Mouse (Mus musculus) heart, embryonic 10.5 days (tissue): ENCODE data around the gene Cacnb3. TPM values are rescaled to one million over a fixed set of nuclear protein-coding genes. Genes with fewer than 3 reads are reported as not detected.
"Not testable (repeated sequence)": the region's sequence is repeated elsewhere in the genome, so short reads cannot be mapped to it uniquely, and the experiment has no call there.

Experiments used
- DNase-seq: peaks from one replicate; pipeline ENCODE4 v3.0.0-alpha.2; 2017; ENCODE audit warnings: low spot score
- H3K27ac ChIP-seq: fragments of 300-500 bp; sonication (generic); 2 replicates; pipeline ENCODE4 v1.5.1; 2016; ENCODE audit warnings: mild to moderate bottlenecking
- H3K27me3 ChIP-seq: fragments of 300-500 bp; sonication (generic); 2 replicates; pipeline ENCODE4 v1.6.1; 2016; ENCODE audit warnings: mild to moderate bottlenecking; ENCODE audit not compliant: poor library complexity, insufficient read depth, severe bottlenecking
- H3K36me3 ChIP-seq: fragments of 300-500 bp; sonication (generic); 2 replicates; pipeline ENCODE4 v1.6.1; 2016; ENCODE audit warnings: mild to moderate bottlenecking, moderate library complexity
- H3K4me1 ChIP-seq: fragments of 300-500 bp; sonication (generic); 2 replicates; pipeline ENCODE4 v1.6.1; 2016; ENCODE audit warnings: mild to moderate bottlenecking
- H3K4me3 ChIP-seq: fragments of 300-500 bp; sonication (generic); 2 replicates; pipeline ENCODE4 v1.5.1; 2016; ENCODE audit warnings: mild to moderate bottlenecking, moderate library complexity
- H3K9me3 ChIP-seq: fragments of 300-500 bp; sonication (generic); 2 replicates; pipeline ENCODE4 v1.6.1; 2016; ENCODE audit warnings: mild to moderate bottlenecking, moderate library complexity
- WGBS: fragments of 180-500 bp; shearing (Covaris S2); methylation state at CpG from one replicate; pipeline ENCODE4 v1.1.7; 2016; 5-methylcytosine and 5-hydroxymethylcytosine counted together
- polyA plus RNA-seq: library from polyadenylated mRNA; unstranded; fragments of >200 nt; fragmentation: Nextera tagmentation; extraction: Ambion mirVana; gene quantifications from 2 replicates; pipeline ENCODE4 v1.2.1, GENCODE M21; 2016

Gene Cacnb3
- polyA plus RNA-seq: 9.9 and 23.3 TPM in 2 replicates

GRCm38 (mm10) chr15:98630540-98630939 is at the start of gene Cacnb3:
Gene Cacnb3 (plus strand): TSS chr15:98630840.
- H3K27me3 ChIP-seq: peaks cover 75% of the 10 kb centered on the region
- WGBS: 27% methylated on average over 4 of the region's 4 CpGs
- peak within 1 kb of the TSS; percentile 60 for H3K4me3 ChIP-seq
- H3K4me1 ChIP-seq: peaks cover 72% of the 10 kb centered on the region
- H3K27ac ChIP-seq: peak within 1 kb of the TSS; percentile 80
- DNase-seq: no peak
- H3K36me3 ChIP-seq: no peaks in the 10 kb centered on the region
- no peaks in the 10 kb centered on the region for H3K9me3 ChIP-seq

GRCm38 (mm10) chr15:98582410-98582809 is 48.2 kb upstream of the Cacnb3 start:
- WGBS: 77% methylated on average over 8 of the region's 8 CpGs
- peaks cover 30% of the 10 kb centered on the region for H3K4me1 ChIP-seq
- no peak overlapping the region for H3K4me3 ChIP-seq
- no peaks in the 10 kb centered on the region for H3K36me3 ChIP-seq
- H3K27ac ChIP-seq: no peak overlapping the region
- H3K9me3 ChIP-seq: no peaks in the 10 kb centered on the region
- H3K27me3 ChIP-seq: no peaks in the 10 kb centered on the region
- DNase-seq: no peak

- Histone ChIP-seq H3K27me3 (no peaks in the 10 kb centered on the region), H3K9me3 (no peaks in the 10 kb centered on the region), H3K4me1 (peaks cover 30% of the 10 kb centered on the region), H3K27ac (no peak overlapping the region), H3K4me3 (no peak overlapping the region), H3K36me3 (no peaks in the 10 kb centered on the region)
- WGBS: 69% methylated on average over 8 of the region's 8 CpGs
- no peak for DNase-seq
These were observed 47.6 kb upstream of the Cacnb3 start for GRCm38 (mm10) chr15:98582996-98583395.

- peak overlapping the region; percentile 67 for H3K27ac ChIP-seq
- H3K36me3 ChIP-seq: peaks cover 23% of the 10 kb centered on the region
- 33% methylated on average over 7 of the region's 7 CpGs for WGBS
- no peaks in the 10 kb centered on the region for H3K9me3 ChIP-seq
- DNase-seq: no peak
- H3K4me1 ChIP-seq: peaks cover 31% of the 10 kb centered on the region
- H3K4me3 ChIP-seq: no peak overlapping the region
- H3K27me3 ChIP-seq: no peaks in the 10 kb centered on the region
These were observed 45.2 kb upstream of the Cacnb3 start for GRCm38 (mm10) chr15:98585421-98585820.

- not testable (repeated sequence) for H3K9me3 ChIP-seq, H3K4me3 ChIP-seq, H3K27me3 ChIP-seq, DNase-seq
- WGBS: 63% methylated on average over 9 of the region's 9 CpGs
- H3K27ac ChIP-seq: peak overlapping the region; percentile 67; the same call in 1 of the 2 replicates
- peaks cover 31% of the 10 kb centered on the region for H3K36me3 ChIP-seq
- peaks cover 33% of the 10 kb centered on the region for H3K4me1 ChIP-seq
These were observed 44.5 kb upstream of the Cacnb3 start for GRCm38 (mm10) chr15:98586141-98586540.

GRCm38 (mm10) chr15:98587751-98588150 is 42.9 kb upstream of the Cacnb3 start:
- H3K4me3 ChIP-seq: no peak overlapping the region
- WGBS: 84% methylated on average over 11 of the region's 11 CpGs
- H3K27ac ChIP-seq: no peak overlapping the region
- no peaks in the 10 kb centered on the region for H3K27me3 ChIP-seq
- H3K4me1 ChIP-seq: peaks cover 29% of the 10 kb centered on the region
- H3K9me3 ChIP-seq: no peaks in the 10 kb centered on the region
- no peak for DNase-seq
- H3K36me3 ChIP-seq: peaks cover 47% of the 10 kb centered on the region

- Histone ChIP-seq H3K27ac (no peak overlapping the region), H3K4me1 (peaks cover 25% of the 10 kb centered on the region), H3K9me3 (no peaks in the 10 kb centered on the region), H3K4me3 (no peak overlapping the region), H3K36me3 (peaks cover 67% of the 10 kb centered on the region), H3K27me3 (no peaks in the 10 kb centered on the region)
- DNase-seq: no peak
- 54% methylated on average over 7 of the region's 7 CpGs for WGBS
These were observed 40.9 kb upstream of the Cacnb3 start for GRCm38 (mm10) chr15:98589640-98590336.

GRCm38 (mm10) chr15:98591396-98591795 is 39.2 kb upstream of the Cacnb3 start:
- Histone ChIP-seq H3K9me3 (no peaks in the 10 kb centered on the region), H3K4me1 (peaks cover 11% of the 10 kb centered on the region), H3K4me3 (no peak overlapping the region), H3K36me3 (peaks cover 83% of the 10 kb centered on the region), H3K27ac (no peak overlapping the region), H3K27me3 (no peaks in the 10 kb centered on the region)
- no peak for DNase-seq
- 70% methylated on average over 4 of the region's 4 CpGs for WGBS

GRCm38 (mm10) chr15:98594193-98594592 is 36.4 kb upstream of the Cacnb3 start:
- Histone ChIP-seq H3K9me3 (no peaks in the 10 kb centered on the region), H3K4me1 (peaks cover 11% of the 10 kb centered on the region), H3K27ac (no peak overlapping the region), H3K36me3 (peaks cover 100% of the 10 kb centered on the region), H3K4me3 (0 out of 2 replicates have a peak overlapping the region, but pooled peaks have one; percentile 1), H3K27me3 (no peaks in the 10 kb centered on the region)
- 75% methylated on average over 19 of the region's 19 CpGs for WGBS
- no peak for DNase-seq

- WGBS: 93% methylated on average over 5 of the region's 5 CpGs
- Histone ChIP-seq H3K36me3 (peaks cover 100% of the 10 kb centered on the region), H3K9me3 (no peaks in the 10 kb centered on the region), H3K4me1 (peaks cover 17% of the 10 kb centered on the region), H3K27me3 (no peaks in the 10 kb centered on the region), H3K4me3 (no peak overlapping the region), H3K27ac (no peak overlapping the region)
- DNase-seq: no peak
These were observed 35.6 kb upstream of the Cacnb3 start for GRCm38 (mm10) chr15:98595049-98595448.

GRCm38 (mm10) chr15:98596609-98597008 is 34.0 kb upstream of the Cacnb3 start:
- Histone ChIP-seq H3K4me1 (peaks cover 27% of the 10 kb centered on the region), H3K27ac (no peak overlapping the region), H3K36me3 (peaks cover 100% of the 10 kb centered on the region), H3K27me3 (no peaks in the 10 kb centered on the region), H3K4me3 (no peak overlapping the region), H3K9me3 (no peaks in the 10 kb centered on the region)
- no peak for DNase-seq
- WGBS: 93% methylated on average over 14 of the region's 14 CpGs

GRCm38 (mm10) chr15:98600036-98600709 is 30.5 kb upstream of the Cacnb3 start:
- DNase-seq: no peak
- WGBS: 82% methylated on average over 12 of the region's 12 CpGs
- H3K9me3 ChIP-seq: no peaks in the 10 kb centered on the region
- H3K36me3 ChIP-seq: peaks cover 94% of the 10 kb centered on the region
- H3K4me3 ChIP-seq: no peak overlapping the region
- no peaks in the 10 kb centered on the region for H3K27me3 ChIP-seq
- H3K4me1 ChIP-seq: peaks cover 57% of the 10 kb centered on the region
- H3K27ac ChIP-seq: peak overlapping the region; percentile 98; the same call in 1 of the 2 replicates

GRCm38 (mm10) chr15:98601832-98602190 is 28.8 kb upstream of the Cacnb3 start:
- no peak for DNase-seq
- no peaks in the 10 kb centered on the region for H3K27me3 ChIP-seq
- WGBS: 35% methylated on average over 7 of the region's 7 CpGs
- peak overlapping the region; percentile 98 for H3K27ac ChIP-seq
- H3K36me3 ChIP-seq: peaks cover 83% of the 10 kb centered on the region
- peak overlapping the region; percentile 52 for H3K4me3 ChIP-seq
- peaks cover 73% of the 10 kb centered on the region for H3K4me1 ChIP-seq
- H3K9me3 ChIP-seq: no peaks in the 10 kb centered on the region
